Mouse (Mus musculus): ENCODE measurements around the gene Lat2.
A peak's percentile ranks its signal among the peaks of the same experiment; 100 is the strongest.

Lat2 gene

DNA sequence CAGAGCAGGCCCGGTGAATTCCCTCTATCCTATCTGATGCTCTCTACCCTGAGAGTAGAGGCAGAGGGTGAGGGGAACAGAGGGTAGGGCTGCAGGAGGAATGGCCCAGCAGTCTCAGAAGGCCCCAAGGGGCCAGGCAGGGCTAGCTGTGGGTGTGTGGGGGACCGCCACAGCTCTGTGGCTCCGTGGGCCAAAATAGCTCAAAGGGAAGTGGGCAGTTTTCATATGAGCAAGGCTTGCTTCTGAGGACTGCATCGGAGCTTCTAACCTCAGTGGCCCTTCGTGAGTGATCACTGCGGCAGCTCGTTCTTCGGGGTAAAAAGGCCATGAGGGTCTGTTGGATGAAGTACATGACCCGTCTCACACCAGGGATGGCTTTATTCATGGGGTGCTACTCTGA lies 1.1 kb downstream of the Lat2 start:
- no peak for DNase-seq (ENCODE audit: low spot score)

DNA sequence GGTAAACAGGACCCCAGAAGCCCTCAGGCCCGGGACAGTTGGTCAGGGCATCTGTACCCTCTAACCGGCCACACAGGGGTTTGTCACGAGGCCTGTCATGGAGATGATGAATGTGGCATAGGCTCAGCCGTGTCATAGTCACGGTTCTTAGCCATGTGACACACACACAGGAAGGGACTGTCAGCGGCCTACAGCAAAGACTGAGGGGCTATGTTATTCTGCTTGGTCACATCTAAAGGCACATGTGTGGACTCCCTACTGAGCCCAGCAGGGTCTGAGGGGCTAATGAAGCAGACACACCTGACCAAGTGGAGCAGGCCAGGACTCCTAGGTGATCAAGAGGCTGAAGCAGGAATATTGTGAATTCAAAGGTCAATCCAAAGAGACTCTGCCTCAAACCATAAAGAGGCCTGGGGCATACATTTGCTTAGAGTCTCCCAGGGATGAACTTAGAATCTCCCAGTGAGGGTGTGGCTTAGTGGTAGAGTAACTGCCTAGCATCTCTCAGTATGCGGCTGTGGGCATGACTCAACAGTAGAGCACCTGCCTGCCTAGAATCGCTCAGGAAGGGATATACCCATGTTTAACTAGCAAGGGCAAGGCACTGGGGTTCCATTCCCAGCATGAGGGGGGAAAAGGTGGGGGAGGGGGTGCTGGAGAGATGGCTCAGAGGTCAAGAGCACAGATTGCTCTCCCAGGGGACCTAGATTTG lies 2.9 kb downstream of the Lat2 start:
- DNase-seq (ENCODE audit: low spot score), result no peak

- DNase-seq (ENCODE audit: low spot score), result no peak
These were observed 4.7 kb downstream of the Lat2 start for GRCm38 (mm10) chr5:134609916-134610643.

GRCm38 (mm10) chr5:134607121-134607520 lies 7.7 kb downstream of the Lat2 start:
- DNase-seq (ENCODE audit: low spot score), result no peak

DNA sequence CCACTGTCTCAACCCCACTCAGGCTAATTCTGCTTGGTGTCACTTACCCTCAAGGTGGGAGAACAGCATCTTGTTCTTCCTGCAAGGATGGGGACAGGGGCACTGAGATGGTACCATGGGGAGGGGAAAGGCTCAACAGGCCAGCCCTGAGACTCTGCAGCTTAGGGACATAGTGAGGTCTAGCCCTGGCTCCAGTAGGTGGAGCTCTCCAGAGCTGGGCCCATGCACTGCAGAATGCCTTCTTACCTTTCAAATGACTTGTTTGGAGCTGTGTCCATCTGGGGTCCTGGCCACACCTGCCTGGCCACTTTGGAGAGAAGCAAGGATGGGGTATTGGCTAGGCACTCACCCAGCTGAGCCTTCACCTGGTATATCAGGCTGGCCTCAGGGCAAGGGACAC lies 8.5 kb downstream of the Lat2 start:
- DNase-seq (ENCODE audit: low spot score), result no peak

- DNase-seq (ENCODE audit: low spot score), result no peak
These were observed 10.4 kb downstream of the Lat2 start for GRCm38 (mm10) chr5:134604376-134604775.

DNA sequence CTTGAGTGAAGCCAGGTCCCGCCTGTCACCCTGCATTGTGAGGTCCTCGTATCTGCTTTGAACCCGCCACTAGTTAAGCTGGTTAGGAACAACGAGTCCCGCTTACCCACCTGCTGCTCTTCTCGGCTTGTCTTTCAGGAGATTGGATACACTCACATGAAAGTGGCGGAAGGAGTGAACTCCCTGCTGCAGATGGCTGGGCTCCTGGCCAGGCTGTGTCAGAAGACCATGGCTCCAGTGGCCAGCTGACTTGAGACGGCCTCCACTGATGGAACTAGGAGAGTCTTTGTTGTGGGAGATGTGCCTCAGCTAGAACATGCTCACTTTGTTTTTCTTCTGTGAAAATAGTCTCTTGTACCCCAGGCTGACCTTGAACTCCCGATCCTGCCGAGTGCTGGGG lies 17.1 kb downstream of the Lat2 start:
- DNase-seq (ENCODE audit: low spot score), result no peak

DNA sequence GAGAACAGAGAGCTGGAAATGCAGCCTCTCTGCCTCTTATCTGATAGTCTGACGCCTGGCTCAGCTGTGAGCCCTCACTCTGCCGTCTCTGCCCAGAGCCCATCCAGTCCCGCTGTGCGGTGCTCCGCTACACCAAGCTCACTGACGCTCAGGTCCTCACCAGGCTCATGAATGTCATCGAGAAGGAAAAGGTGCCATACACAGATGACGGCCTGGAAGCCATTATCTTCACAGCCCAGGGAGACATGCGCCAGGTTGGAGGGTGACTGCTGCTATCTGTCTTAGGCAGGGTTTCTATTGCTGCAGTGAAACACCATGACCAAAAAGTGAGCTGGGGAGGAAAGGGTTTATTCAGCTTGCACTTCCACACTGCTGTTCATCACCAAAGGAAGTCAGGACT lies 21.7 kb downstream of the Lat2 start:
- no peak for DNase-seq (ENCODE audit: low spot score)

- DNase-seq (ENCODE audit: low spot score), result no peak
These were observed 22.7 kb downstream of the Lat2 start for GRCm38 (mm10) chr5:134592026-134592581.

- DNase-seq (ENCODE audit: low spot score), result no peak
These were observed 24.9 kb downstream of the Lat2 start for GRCm38 (mm10) chr5:134589900-134590299.

DNA sequence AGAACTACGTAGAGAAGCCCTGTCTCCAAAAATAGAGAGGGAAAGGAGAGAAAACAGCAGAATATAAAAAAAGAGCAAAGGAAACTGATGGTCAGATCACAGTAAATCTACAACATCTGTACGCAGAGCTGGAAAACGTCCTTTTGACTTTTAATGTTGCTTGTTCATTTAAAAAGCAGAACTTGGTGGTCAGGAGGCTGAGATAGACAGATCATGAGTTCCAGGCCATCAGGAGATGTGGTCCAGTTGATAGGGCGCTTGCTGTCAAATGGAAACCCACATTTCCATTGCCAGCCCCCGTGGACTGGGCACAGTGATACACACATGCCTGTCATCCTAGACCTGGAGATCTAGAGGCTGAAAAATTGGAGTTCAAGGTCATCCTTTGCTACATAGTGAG lies 30.0 kb downstream of the Lat2 start:
- DNase-seq (ENCODE audit: low spot score), result no peak

GRCm38 (mm10) chr5:134583884-134584213 lies 31.0 kb downstream of the Lat2 start:
- DNase-seq (ENCODE audit: low spot score), result no peak

- no peak for DNase-seq (ENCODE audit: low spot score)
These were observed 31.6 kb downstream of the Lat2 start for GRCm38 (mm10) chr5:134583006-134583883.

DNA sequence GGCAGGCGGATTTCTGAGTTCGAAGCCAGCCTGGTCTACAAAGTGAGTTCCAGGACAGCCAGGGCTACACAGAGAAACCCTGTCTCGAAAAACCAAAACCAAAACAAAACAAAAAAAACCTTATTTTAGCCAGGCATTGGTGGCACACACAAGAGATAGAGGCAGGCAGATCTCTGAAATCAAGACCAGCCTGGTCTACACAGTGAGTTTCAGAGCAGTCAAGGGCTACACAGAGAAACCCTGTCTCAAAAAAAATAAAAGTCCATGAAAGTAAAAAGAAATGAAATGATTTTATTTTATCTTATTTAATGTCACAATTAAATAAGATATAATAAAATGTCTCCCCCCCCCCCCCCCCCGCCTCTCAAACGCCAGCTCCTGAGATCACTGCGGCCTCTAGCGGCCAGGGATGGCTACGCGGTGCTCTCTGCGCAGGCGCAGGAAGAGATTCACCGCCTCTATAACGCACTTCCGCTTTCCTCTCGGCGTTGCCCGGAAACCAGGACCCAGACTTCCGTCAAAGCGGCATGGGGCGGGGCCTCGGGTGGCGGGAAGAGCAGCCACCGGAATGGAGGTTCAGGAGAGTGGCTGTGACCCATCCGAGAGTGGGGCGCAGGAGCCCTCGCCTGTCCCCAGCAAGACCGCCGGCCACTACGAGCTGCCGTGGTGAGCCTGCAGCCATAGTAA lies 32.5 kb downstream of the Lat2 start:
- peak; percentile 96 for DNase-seq (ENCODE audit: low spot score)

DNA sequence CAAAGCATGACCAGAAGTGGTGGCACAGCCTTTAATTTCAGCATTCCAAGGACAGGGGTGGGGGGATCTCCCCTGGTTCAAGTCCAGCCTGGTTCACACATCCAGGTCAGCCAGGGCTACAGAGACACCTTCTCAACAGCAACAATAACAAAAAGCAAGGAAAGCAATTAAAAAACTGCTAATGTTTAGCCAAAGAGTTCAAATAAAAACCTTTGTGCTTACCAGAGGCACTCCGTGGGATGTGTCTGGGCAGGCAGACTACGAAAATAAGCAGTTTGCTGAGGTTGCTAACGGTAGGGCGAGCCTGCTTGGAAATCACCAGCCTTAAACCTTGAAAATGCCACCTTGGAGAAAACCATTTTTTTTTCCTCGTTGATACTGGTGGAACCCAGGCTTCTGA lies 33.7 kb downstream of the Lat2 start, which contains the start of gene Rfc2:
Gene Rfc2, plus strand, starts transcription at position 221 of the 400 bp plus-strand sequence.
- no peak for DNase-seq (ENCODE audit: low spot score)

GRCm38 (mm10) chr5:134579135-134579534 lies 35.7 kb downstream of the Lat2 start:
- no peak for DNase-seq (ENCODE audit: low spot score)

DNA sequence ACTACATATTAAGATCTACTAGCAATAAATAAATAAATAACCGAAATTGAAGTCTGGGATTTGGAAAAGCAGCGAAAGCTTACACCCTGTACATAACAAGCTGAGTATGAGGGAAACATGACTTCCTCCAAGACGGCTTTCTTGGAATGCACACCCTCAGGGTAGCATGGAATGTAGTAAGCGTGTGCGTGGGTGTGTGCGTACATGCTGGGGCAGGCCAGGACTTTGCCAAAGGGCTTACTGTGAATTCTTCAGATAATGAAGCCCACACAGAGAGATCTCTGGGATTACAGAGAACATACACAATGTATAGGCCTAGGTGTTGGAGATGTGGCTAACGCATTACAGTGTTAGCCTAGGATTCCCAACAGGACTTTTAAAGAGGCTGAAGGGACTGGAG lies 37.3 kb downstream of the Lat2 start:
- no peak for DNase-seq (ENCODE audit: low spot score)

DNA sequence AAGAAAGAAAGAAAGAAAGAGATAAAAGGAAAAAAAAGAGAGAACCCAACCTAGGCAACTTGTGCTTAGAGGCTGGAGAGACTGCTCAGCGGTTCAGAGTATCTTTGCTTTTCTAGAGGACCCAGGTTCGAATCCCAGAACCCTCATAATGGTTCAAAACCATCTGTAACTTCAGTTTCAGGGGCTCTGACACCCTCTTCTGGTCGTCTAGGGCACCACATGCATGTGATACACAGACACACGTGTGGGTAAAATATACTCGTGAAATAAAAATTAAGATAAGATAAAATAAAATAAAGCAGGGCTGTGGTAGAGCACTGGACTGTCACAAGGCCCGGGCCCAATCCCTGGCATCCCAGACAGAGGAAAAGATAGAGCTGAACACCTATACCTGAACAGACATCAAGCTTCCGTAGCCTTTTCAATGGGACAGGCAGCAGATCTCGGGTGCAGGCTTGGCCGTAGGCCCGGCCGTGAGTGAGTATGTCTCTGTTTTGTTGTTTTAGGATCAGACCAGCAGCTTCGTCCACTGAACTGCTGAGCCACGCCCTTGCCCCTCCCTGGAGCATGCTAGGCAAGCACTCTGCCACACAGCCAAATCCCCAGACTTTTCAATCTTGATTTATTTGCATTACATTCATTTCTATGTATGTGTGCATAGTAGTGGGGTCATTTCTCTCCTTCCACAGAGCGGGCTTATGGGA lies 38.2 kb downstream of the Lat2 start:
- DNase-seq (ENCODE audit: low spot score), result no peak

DNA sequence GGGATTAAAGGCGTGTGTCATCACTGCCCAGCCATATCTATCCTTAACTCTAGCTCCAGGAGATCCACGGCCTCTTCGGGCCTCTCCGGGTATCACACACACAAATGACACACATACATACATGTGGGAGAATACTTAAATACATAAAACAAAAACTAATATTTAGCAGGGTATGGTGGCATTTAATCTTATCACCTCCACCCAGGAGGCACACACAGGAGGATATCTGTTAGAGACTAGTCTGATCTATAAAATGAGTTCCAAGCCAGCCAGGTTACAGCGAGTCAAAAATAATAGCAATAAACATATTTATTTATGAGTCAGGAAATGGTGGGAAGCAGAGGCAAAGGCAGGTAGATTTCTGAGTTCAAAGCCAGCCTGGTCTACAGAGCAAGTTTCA lies 39.0 kb downstream of the Lat2 start:
- no peak for DNase-seq (ENCODE audit: low spot score)

GRCm38 (mm10) chr5:134572508-134573214 lies 42.2 kb downstream of the Lat2 start:
- no peak for DNase-seq (ENCODE audit: low spot score)

All from ovary, postnatal 14 days (tissue).